Mouse (Mus musculus): ENCODE results near the gene Ikbkg. TPM values are rescaled to one million over a fixed set of nuclear protein-coding genes. Genes with fewer than 3 reads are reported as not detected.
A peak's percentile ranks its signal among the peaks of the same experiment; 100 is the strongest.
"Not testable (repeated sequence)": the region's sequence is repeated elsewhere in the genome, so short reads cannot be mapped to it uniquely, and the experiment has no call there.

The Ikbkg gene
- polyA plus RNA-seq, 1 experiment from 2014 or later: 22.2 TPM

DNA sequence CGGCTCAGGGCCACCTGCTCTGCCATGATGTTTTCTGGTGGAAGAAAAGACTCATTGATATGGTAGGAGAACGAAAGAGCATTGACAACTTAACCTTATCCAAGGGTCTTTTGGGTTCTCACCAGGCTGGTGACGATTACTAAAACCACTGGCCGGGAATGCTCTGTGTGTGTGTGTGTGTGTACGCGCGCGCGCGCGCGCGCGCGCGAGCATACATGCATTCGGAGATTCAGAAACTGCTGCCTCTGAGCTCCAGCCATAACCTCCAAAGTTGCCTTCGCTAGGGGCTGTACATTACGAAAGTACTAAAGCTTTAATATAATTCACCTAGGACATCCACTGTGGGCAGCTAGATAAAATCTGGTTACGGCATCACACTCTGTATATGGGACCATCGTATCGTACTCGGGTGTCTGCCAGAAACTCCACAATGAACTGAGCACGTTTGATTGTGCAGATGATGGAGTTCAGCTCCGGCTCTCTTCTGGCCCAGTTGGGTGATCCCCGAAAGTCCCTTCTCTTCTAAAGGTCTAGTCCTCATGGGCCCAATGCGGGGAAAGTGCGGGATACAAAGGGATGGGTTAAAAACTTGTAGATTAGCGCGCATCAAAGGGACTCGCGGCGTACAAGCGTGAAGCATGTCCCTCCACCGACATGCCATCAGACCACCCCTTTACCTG lies 35.2 kb downstream of the Ikbkg start:
- ATAC-seq (replicated peaks; ENCODE audit: low FRiP score) (peak; percentile 27), DNase-seq (ENCODE audit: low spot score) (no peak)
- peak overlapping the region; percentile 48 for H3K4me3 ChIP-seq (ENCODE audit: low read depth, low read length)
- H3K36me3 ChIP-seq (ENCODE audit: control insufficient read depth, insufficient read depth, low read length): no peaks in the 10 kb centered on the region
- WGBS: 31% methylated on average over 35 of the region's 35 CpGs
- peak overlapping the region; percentile 52 for H3K9ac ChIP-seq (ENCODE audit: low read length)
- no peaks in the 10 kb centered on the region for H3K9me3 ChIP-seq (ENCODE audit: control insufficient read depth, low read length)
- no peak overlapping the region for H3K27ac ChIP-seq (ENCODE audit: low read depth, low read length)
- H3K4me2 ChIP-seq (ENCODE audit: low read depth, low read length, severe bottlenecking): peak overlapping the region; percentile 57
- no peaks in the 10 kb centered on the region for H3K4me1 ChIP-seq (replicated peaks; ENCODE audit: control insufficient read depth, insufficient read depth, low read length)
- no peaks in the 10 kb centered on the region for H3K27me3 ChIP-seq (ENCODE audit: control insufficient read depth, insufficient read depth, low read length)

GRCm38 (mm10) chrX:74428826-74429276 lies 35.8 kb downstream of the Ikbkg start, which contains the start of gene G6pdx:
TSS of gene G6pdx (minus strand) at chrX:74429194.
- peak within 1 kb of the TSS; percentile 48 for H3K4me3 ChIP-seq (ENCODE audit: low read depth, low read length)
- no peaks in the 10 kb centered on the region for H3K36me3 ChIP-seq (ENCODE audit: control insufficient read depth, insufficient read depth, low read length)
- no peaks in the 10 kb centered on the region for H3K4me1 ChIP-seq (replicated peaks; ENCODE audit: control insufficient read depth, insufficient read depth, low read length)
- H3K27me3 ChIP-seq (ENCODE audit: control insufficient read depth, insufficient read depth, low read length): no peaks in the 10 kb centered on the region
- peak; percentile 89 for DNase-seq (ENCODE audit: low spot score)
- ATAC-seq (replicated peaks; ENCODE audit: low FRiP score): peak; percentile 90
- WGBS: 12% methylated on average over 25 of the region's 25 CpGs
- peak within 1 kb of the TSS; percentile 61 for H3K9ac ChIP-seq (ENCODE audit: low read length)
- peak within 1 kb of the TSS; percentile 57 for H3K4me2 ChIP-seq (ENCODE audit: low read depth, low read length, severe bottlenecking)
- no peaks in the 10 kb centered on the region for H3K9me3 ChIP-seq (ENCODE audit: control insufficient read depth, low read length)
- H3K27ac ChIP-seq (ENCODE audit: low read depth, low read length): peak within 1 kb of the TSS; percentile 34; the same call in 1 of the 2 replicates

DNA sequence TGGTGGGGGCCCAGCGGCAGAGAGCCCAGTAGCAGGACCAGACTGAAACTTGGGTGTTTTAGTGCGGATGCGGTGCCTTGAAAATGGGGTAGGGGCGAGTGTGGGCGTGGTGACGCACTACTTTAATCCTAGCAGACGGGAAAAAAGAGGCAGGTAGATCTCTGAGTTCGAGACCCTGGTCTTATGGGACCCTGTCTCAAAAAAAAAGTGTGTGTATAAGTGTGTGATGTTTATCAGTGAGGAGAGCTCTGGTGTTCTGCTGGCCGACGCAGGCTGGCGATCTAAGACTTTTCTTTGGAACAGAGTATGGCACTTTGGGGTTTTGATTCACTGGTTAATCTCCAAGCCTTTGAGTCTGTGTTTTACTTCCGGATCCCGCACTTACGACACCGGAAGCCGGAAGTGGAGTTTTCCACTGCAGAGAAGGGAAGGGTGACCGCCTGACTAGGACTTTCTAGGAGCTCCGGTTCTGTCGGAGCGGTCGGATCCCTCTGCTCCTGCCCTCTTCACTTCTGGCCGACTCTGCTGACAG lies 36.3 kb downstream of the Ikbkg start:
- peak overlapping the region; percentile 48 for H3K4me3 ChIP-seq (ENCODE audit: low read depth, low read length)
- no peaks in the 10 kb centered on the region for H3K4me1 ChIP-seq (replicated peaks; ENCODE audit: control insufficient read depth, insufficient read depth, low read length)
- H3K36me3 ChIP-seq (ENCODE audit: control insufficient read depth, insufficient read depth, low read length): no peaks in the 10 kb centered on the region
- H3K27ac ChIP-seq (ENCODE audit: low read depth, low read length): peak overlapping the region; percentile 34; the same call in 1 of the 2 replicates
- peak; percentile 64 for DNase-seq (ENCODE audit: low spot score)
- H3K27me3 ChIP-seq (ENCODE audit: control insufficient read depth, insufficient read depth, low read length): no peaks in the 10 kb centered on the region
- H3K4me2 ChIP-seq (ENCODE audit: low read depth, low read length, severe bottlenecking): peak overlapping the region; percentile 57
- ATAC-seq (replicated peaks; ENCODE audit: low FRiP score): peak; percentile 73
- H3K9ac ChIP-seq (ENCODE audit: low read length): peak overlapping the region; percentile 61
- no peaks in the 10 kb centered on the region for H3K9me3 ChIP-seq (ENCODE audit: control insufficient read depth, low read length)
- 14% methylated on average over 22 of the region's 22 CpGs for WGBS

GRCm38 (mm10) chrX:74451157-74451912 lies 58.2 kb downstream of the Ikbkg start:
- ATAC-seq (replicated peaks; ENCODE audit: low FRiP score) (no peak), DNase-seq (ENCODE audit: low spot score) (no peak)
- Histone ChIP-seq H3K4me3 (ENCODE audit: low read depth, low read length) (no peak overlapping the region), H3K36me3 (ENCODE audit: control insufficient read depth, insufficient read depth, low read length) (no peaks in the 10 kb centered on the region), H3K4me2 (ENCODE audit: low read depth, low read length, severe bottlenecking) (no peak overlapping the region), H3K4me1 (replicated peaks; ENCODE audit: control insufficient read depth, insufficient read depth, low read length) (no peaks in the 10 kb centered on the region), H3K27ac (ENCODE audit: low read depth, low read length) (no peak overlapping the region), H3K27me3 (ENCODE audit: control insufficient read depth, insufficient read depth, low read length) (no peaks in the 10 kb centered on the region), H3K9me3 (ENCODE audit: control insufficient read depth, low read length) (no peaks in the 10 kb centered on the region), H3K9ac (ENCODE audit: low read length) (no peak overlapping the region)
- 83% methylated on average over 4 of the region's 4 CpGs for WGBS

DNA sequence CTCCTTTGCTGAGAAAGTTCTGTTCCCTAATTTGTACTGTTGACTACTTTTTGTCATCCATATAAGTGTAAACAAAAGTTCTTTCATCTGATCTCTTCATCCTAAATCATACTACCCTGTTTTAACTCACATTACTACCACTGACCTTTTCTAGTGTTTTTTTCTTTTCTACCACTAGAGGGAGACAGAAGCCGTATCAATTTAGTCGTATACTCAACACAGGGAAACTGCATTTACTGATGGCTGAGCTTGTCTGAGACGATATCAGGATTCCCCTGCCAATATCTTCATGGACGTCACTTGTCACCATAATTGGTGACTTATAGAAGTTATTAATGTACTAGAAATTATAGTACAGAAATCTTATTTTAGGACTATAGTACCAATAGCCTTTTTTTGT lies 59.7 kb downstream of the Ikbkg start:
- no peak for DNase-seq (ENCODE audit: low spot score)
- Histone ChIP-seq H3K36me3 (ENCODE audit: control insufficient read depth, insufficient read depth, low read length) (no peaks in the 10 kb centered on the region), H3K9ac (ENCODE audit: low read length) (no peak overlapping the region), H3K4me3 (ENCODE audit: low read depth, low read length) (no peak overlapping the region), H3K9me3 (ENCODE audit: control insufficient read depth, low read length) (no peaks in the 10 kb centered on the region), H3K27me3 (ENCODE audit: control insufficient read depth, insufficient read depth, low read length) (no peaks in the 10 kb centered on the region), H3K4me1 (replicated peaks; ENCODE audit: control insufficient read depth, insufficient read depth, low read length) (no peaks in the 10 kb centered on the region), H3K4me2 (ENCODE audit: low read depth, low read length, severe bottlenecking) (no peak overlapping the region), H3K27ac (ENCODE audit: low read depth, low read length) (no peak overlapping the region)
- no peak for ATAC-seq (replicated peaks; ENCODE audit: low FRiP score)
- 18% methylated on average over 4 of the region's 4 CpGs for WGBS

- not testable (repeated sequence) for H3K4me3 ChIP-seq (ENCODE audit: low read depth, low read length); H3K4me2 ChIP-seq (ENCODE audit: low read depth, low read length, severe bottlenecking); H3K4me1 ChIP-seq (replicated peaks; ENCODE audit: control insufficient read depth, insufficient read depth, low read length); H3K36me3 ChIP-seq (ENCODE audit: control insufficient read depth, insufficient read depth, low read length); H3K9ac ChIP-seq (ENCODE audit: low read length); H3K27ac ChIP-seq (ENCODE audit: low read depth, low read length); DNase-seq (ENCODE audit: low spot score); H3K9me3 ChIP-seq (ENCODE audit: control insufficient read depth, low read length); H3K27me3 ChIP-seq (ENCODE audit: control insufficient read depth, insufficient read depth, low read length); ATAC-seq (replicated peaks; ENCODE audit: low FRiP score)
- 80% methylated on average over 14 of the region's 14 CpGs for WGBS
Observed at GRCm38 (mm10) chrX:74481349-74481885, 88.3 kb downstream of the Ikbkg start, which contains the start of gene Gm6880. TSS of gene Gm6880 (minus strand) at chrX:74481399.

GRCm38 (mm10) chrX:74497131-74497530 lies 104.0 kb downstream of the Ikbkg start:
- H3K9me3 ChIP-seq (ENCODE audit: control insufficient read depth, low read length): no peaks in the 10 kb centered on the region
- ATAC-seq (replicated peaks; ENCODE audit: low FRiP score) (no peak), DNase-seq (ENCODE audit: low spot score) (no peak)
- no peaks in the 10 kb centered on the region for H3K27me3 ChIP-seq (ENCODE audit: control insufficient read depth, insufficient read depth, low read length)
- no peak overlapping the region for H3K4me2 ChIP-seq (ENCODE audit: low read depth, low read length, severe bottlenecking)
- no peaks in the 10 kb centered on the region for H3K36me3 ChIP-seq (ENCODE audit: control insufficient read depth, insufficient read depth, low read length)
- WGBS: 47% methylated on average over 1 of the region's 1 CpGs
- no peak overlapping the region for H3K27ac ChIP-seq (ENCODE audit: low read depth, low read length)
- no peak overlapping the region for H3K9ac ChIP-seq (ENCODE audit: low read length)
- H3K4me3 ChIP-seq (ENCODE audit: low read depth, low read length): no peak overlapping the region
- H3K4me1 ChIP-seq (replicated peaks; ENCODE audit: control insufficient read depth, insufficient read depth, low read length): no peaks in the 10 kb centered on the region
